Mouse (Mus musculus): ENCODE results near the gene Bcas3. TPM values are rescaled to one million over a fixed set of nuclear protein-coding genes. Genes with fewer than 3 reads are reported as not detected.
"Not testable (repeated sequence)": the region's sequence is repeated elsewhere in the genome, so short reads cannot be mapped to it uniquely, and the experiment has no call there.

The Bcas3 gene
- polyA plus RNA-seq, 1 experiment from 2014 or later, result 28.0 TPM

- not testable (repeated sequence) for ATAC-seq (ENCODE audit: low read depth); H3K27me3 ChIP-seq (replicated peaks; ENCODE audit: control insufficient read depth, insufficient read depth, low read length); H3K4me2 ChIP-seq (ENCODE audit: low read depth, low read length); DNase-seq (ENCODE audit: low spot score); H3K4me3 ChIP-seq (ENCODE audit: low read depth, low read length); H3K9me3 ChIP-seq (ENCODE audit: control insufficient read depth, low read length); H3K36me3 ChIP-seq (ENCODE audit: control insufficient read depth, insufficient read depth, low read length); H3K27ac ChIP-seq (replicated peaks; ENCODE audit: low read depth, low read length); H3K9ac ChIP-seq (ENCODE audit: low read depth, low read length)
- 83% methylated on average over 2 of the region's 2 CpGs for WGBS
- peaks cover 42% of the 10 kb centered on the region for H3K4me1 ChIP-seq (ENCODE audit: control insufficient read depth, insufficient read depth, low read length)
Measured at GRCm38 (mm10) chr11:85716730-85717129, 363.8 kb downstream of the Bcas3 start.

- H3K36me3 ChIP-seq (ENCODE audit: control insufficient read depth, insufficient read depth, low read length), result no peaks in the 10 kb centered on the region
- DNase-seq (ENCODE audit: low spot score), result no peak
- peaks cover 29% of the 10 kb centered on the region for H3K4me1 ChIP-seq (ENCODE audit: control insufficient read depth, insufficient read depth, low read length)
- H3K9me3 ChIP-seq (ENCODE audit: control insufficient read depth, low read length), result no peaks in the 10 kb centered on the region
- H3K4me2 ChIP-seq (ENCODE audit: low read depth, low read length), result no peak overlapping the region
- H3K27ac ChIP-seq (replicated peaks; ENCODE audit: low read depth, low read length), result no peak overlapping the region
- WGBS, result 78% methylated on average over 10 of the region's 10 CpGs
- H3K27me3 ChIP-seq (replicated peaks; ENCODE audit: control insufficient read depth, insufficient read depth, low read length), result no peaks in the 10 kb centered on the region
- ATAC-seq (ENCODE audit: low read depth), result no peak
- no peak overlapping the region for H3K4me3 ChIP-seq (ENCODE audit: low read depth, low read length)
- H3K9ac ChIP-seq (ENCODE audit: low read depth, low read length), result no peak overlapping the region
Measured at GRCm38 (mm10) chr11:85719091-85719490, 366.1 kb downstream of the Bcas3 start.

- Histone ChIP-seq H3K36me3 (ENCODE audit: control insufficient read depth, insufficient read depth, low read length) (no peaks in the 10 kb centered on the region), H3K27ac (replicated peaks; ENCODE audit: low read depth, low read length) (0 out of 2 replicates have a peak overlapping the region, but pooled peaks have one; percentile 21), H3K9me3 (ENCODE audit: control insufficient read depth, low read length) (no peaks in the 10 kb centered on the region), H3K4me3 (ENCODE audit: low read depth, low read length) (no peak overlapping the region), H3K4me2 (ENCODE audit: low read depth, low read length) (no peak overlapping the region), H3K27me3 (replicated peaks; ENCODE audit: control insufficient read depth, insufficient read depth, low read length) (no peaks in the 10 kb centered on the region), H3K9ac (ENCODE audit: low read depth, low read length) (no peak overlapping the region), H3K4me1 (ENCODE audit: control insufficient read depth, insufficient read depth, low read length) (peaks cover 22% of the 10 kb centered on the region)
- DNase-seq (ENCODE audit: low spot score) (no peak), ATAC-seq (ENCODE audit: low read depth) (no peak)
- 23% methylated on average over 7 of the region's 7 CpGs for WGBS
Measured at GRCm38 (mm10) chr11:85719766-85720165, 366.8 kb downstream of the Bcas3 start.

- ATAC-seq (ENCODE audit: low read depth), result no peak
- H3K36me3 ChIP-seq (ENCODE audit: control insufficient read depth, insufficient read depth, low read length), result no peaks in the 10 kb centered on the region
- no peak for DNase-seq (ENCODE audit: low spot score)
- no peaks in the 10 kb centered on the region for H3K27me3 ChIP-seq (replicated peaks; ENCODE audit: control insufficient read depth, insufficient read depth, low read length)
- no peak overlapping the region for H3K4me2 ChIP-seq (ENCODE audit: low read depth, low read length)
- 21% methylated on average over 6 of the region's 6 CpGs for WGBS
- no peak overlapping the region for H3K4me3 ChIP-seq (ENCODE audit: low read depth, low read length)
- peaks cover 19% of the 10 kb centered on the region for H3K4me1 ChIP-seq (ENCODE audit: control insufficient read depth, insufficient read depth, low read length)
- H3K9me3 ChIP-seq (ENCODE audit: control insufficient read depth, low read length), result no peaks in the 10 kb centered on the region
- H3K27ac ChIP-seq (replicated peaks; ENCODE audit: low read depth, low read length), result 0 out of 2 replicates have a peak overlapping the region, but pooled peaks have one; percentile 21
- H3K9ac ChIP-seq (ENCODE audit: low read depth, low read length), result no peak overlapping the region
Measured at GRCm38 (mm10) chr11:85720269-85720773, 367.4 kb downstream of the Bcas3 start.

GRCm38 (mm10) chr11:85721986-85722385 lies 369.0 kb downstream of the Bcas3 start:
- no peak overlapping the region for H3K4me3 ChIP-seq (ENCODE audit: low read depth, low read length)
- no peak overlapping the region for H3K27ac ChIP-seq (replicated peaks; ENCODE audit: low read depth, low read length)
- H3K27me3 ChIP-seq (replicated peaks; ENCODE audit: control insufficient read depth, insufficient read depth, low read length), result no peaks in the 10 kb centered on the region
- H3K9ac ChIP-seq (ENCODE audit: low read depth, low read length), result no peak overlapping the region
- no peak overlapping the region for H3K4me2 ChIP-seq (ENCODE audit: low read depth, low read length)
- peaks cover 19% of the 10 kb centered on the region for H3K4me1 ChIP-seq (ENCODE audit: control insufficient read depth, insufficient read depth, low read length)
- no peaks in the 10 kb centered on the region for H3K9me3 ChIP-seq (ENCODE audit: control insufficient read depth, low read length)
- ATAC-seq (ENCODE audit: low read depth) (no peak), DNase-seq (ENCODE audit: low spot score) (no peak)
- WGBS, result 90% methylated on average over 4 of the region's 4 CpGs
- H3K36me3 ChIP-seq (ENCODE audit: control insufficient read depth, insufficient read depth, low read length), result no peaks in the 10 kb centered on the region

GRCm38 (mm10) chr11:85724159-85724558 lies 371.2 kb downstream of the Bcas3 start:
- H3K27me3 ChIP-seq (replicated peaks; ENCODE audit: control insufficient read depth, insufficient read depth, low read length), result no peaks in the 10 kb centered on the region
- H3K4me2 ChIP-seq (ENCODE audit: low read depth, low read length), result no peak overlapping the region
- H3K4me1 ChIP-seq (ENCODE audit: control insufficient read depth, insufficient read depth, low read length), result peaks cover 17% of the 10 kb centered on the region
- no peak overlapping the region for H3K9ac ChIP-seq (ENCODE audit: low read depth, low read length)
- no peaks in the 10 kb centered on the region for H3K9me3 ChIP-seq (ENCODE audit: control insufficient read depth, low read length)
- no peak overlapping the region for H3K27ac ChIP-seq (replicated peaks; ENCODE audit: low read depth, low read length)
- no peak overlapping the region for H3K4me3 ChIP-seq (ENCODE audit: low read depth, low read length)
- 78% methylated on average over 6 of the region's 6 CpGs for WGBS
- DNase-seq (ENCODE audit: low spot score) (no peak), ATAC-seq (ENCODE audit: low read depth) (no peak)
- H3K36me3 ChIP-seq (ENCODE audit: control insufficient read depth, insufficient read depth, low read length), result no peaks in the 10 kb centered on the region

GRCm38 (mm10) chr11:85729725-85730124 lies 376.8 kb downstream of the Bcas3 start:
- Histone ChIP-seq H3K9me3 (ENCODE audit: control insufficient read depth, low read length) (no peaks in the 10 kb centered on the region), H3K27me3 (replicated peaks; ENCODE audit: control insufficient read depth, insufficient read depth, low read length) (peaks cover 8% of the 10 kb centered on the region; the same call in 1 of the 2 replicates), H3K4me3 (ENCODE audit: low read depth, low read length) (no peak overlapping the region), H3K27ac (replicated peaks; ENCODE audit: low read depth, low read length) (no peak overlapping the region), H3K4me2 (ENCODE audit: low read depth, low read length) (no peak overlapping the region), H3K4me1 (ENCODE audit: control insufficient read depth, insufficient read depth, low read length) (0 out of 2 replicates have a peak, but pooled peaks cover 4% of the 10 kb centered on the region), H3K36me3 (ENCODE audit: control insufficient read depth, insufficient read depth, low read length) (no peaks in the 10 kb centered on the region), H3K9ac (ENCODE audit: low read depth, low read length) (no peak overlapping the region)
- no peak for DNase-seq (ENCODE audit: low spot score)
- WGBS, result 72% methylated on average over 2 of the region's 2 CpGs
- no peak for ATAC-seq (ENCODE audit: low read depth)

GRCm38 (mm10) chr11:85732462-85733012 lies 379.6 kb downstream of the Bcas3 start:
- H3K4me2 ChIP-seq (ENCODE audit: low read depth, low read length), result no peak overlapping the region
- no peak for ATAC-seq (ENCODE audit: low read depth)
- no peak for DNase-seq (ENCODE audit: low spot score)
- H3K9ac ChIP-seq (ENCODE audit: low read depth, low read length), result no peak overlapping the region
- no peak overlapping the region for H3K27ac ChIP-seq (replicated peaks; ENCODE audit: low read depth, low read length)
- H3K9me3 ChIP-seq (ENCODE audit: control insufficient read depth, low read length), result no peaks in the 10 kb centered on the region
- H3K27me3 ChIP-seq (replicated peaks; ENCODE audit: control insufficient read depth, insufficient read depth, low read length), result peaks cover 8% of the 10 kb centered on the region; the same call in 1 of the 2 replicates
- peaks cover 13% of the 10 kb centered on the region for H3K4me1 ChIP-seq (ENCODE audit: control insufficient read depth, insufficient read depth, low read length)
- WGBS, result 72% methylated on average over 4 of the region's 4 CpGs
- H3K4me3 ChIP-seq (ENCODE audit: low read depth, low read length), result no peak overlapping the region
- no peaks in the 10 kb centered on the region for H3K36me3 ChIP-seq (ENCODE audit: control insufficient read depth, insufficient read depth, low read length)

GRCm38 (mm10) chr11:85733577-85733976 lies 380.6 kb downstream of the Bcas3 start:
- no peak for ATAC-seq (ENCODE audit: low read depth)
- Histone ChIP-seq H3K4me3 (ENCODE audit: low read depth, low read length) (no peak overlapping the region), H3K36me3 (ENCODE audit: control insufficient read depth, insufficient read depth, low read length) (no peaks in the 10 kb centered on the region), H3K4me2 (ENCODE audit: low read depth, low read length) (no peak overlapping the region), H3K9me3 (ENCODE audit: control insufficient read depth, low read length) (no peaks in the 10 kb centered on the region), H3K27ac (replicated peaks; ENCODE audit: low read depth, low read length) (no peak overlapping the region), H3K9ac (ENCODE audit: low read depth, low read length) (no peak overlapping the region), H3K27me3 (replicated peaks; ENCODE audit: control insufficient read depth, insufficient read depth, low read length) (peaks cover 8% of the 10 kb centered on the region; the same call in 1 of the 2 replicates), H3K4me1 (ENCODE audit: control insufficient read depth, insufficient read depth, low read length) (peaks cover 13% of the 10 kb centered on the region)
- 54% methylated on average over 3 of the region's 3 CpGs for WGBS
- no peak for DNase-seq (ENCODE audit: low spot score)
